Mouse (Mus musculus): ENCODE data around the gene Fpr1. TPM values are rescaled to one million over a fixed set of nuclear protein-coding genes. Genes with fewer than 3 reads are reported as not detected.

Fpr1 gene
- 0.09 and 0.10 TPM in 2 replicates for polyA plus RNA-seq (2012; rRNA removed)

GRCm38 (mm10) chr17:17883840-17884239 is at the start of gene Fpr1:
Gene Fpr1, minus strand, starts transcription at chr17:17883940.

GRCm38 (mm10) chr17:17887774-17888248 is 4.1 kb upstream of the Fpr1 start, which contains the start of the genes Fpr2 and Fpr3:
Gene Fpr2, plus strand, starts transcription at chr17:17887824.
Gene Fpr3, plus strand, starts transcription at chr17:17887852.

GRCm38 (mm10) chr17:17855064-17855838 is 28.5 kb downstream of the Fpr1 start, which contains the start of gene Has1:
Gene Has1, minus strand, starts transcription at chr17:17855205.

GRCm38 (mm10) chr17:17826751-17827657 is 56.7 kb downstream of the Fpr1 start, which contains the start of gene Spaca6:
Gene Spaca6, plus strand, starts transcription at chr17:17827158.

Other genes starting within 250 kb of the Fpr1 start
- not detected in 2 replicates for gene Vmn2r90, start 180.2 kb downstream of the Fpr1 start, polyA plus RNA-seq (2012; rRNA removed)
- 84.8 and 103 TPM in 2 replicates for gene Spaca6, start 56.8 kb downstream of the Fpr1 start, polyA plus RNA-seq (2012; rRNA removed)
- gene Has1, start 28.7 kb downstream of the Fpr1 start, polyA plus RNA-seq (2012; rRNA removed): 0.12 and 0.26 TPM in 2 replicates
- gene Fpr2, start 3.9 kb upstream of the Fpr1 start, polyA plus RNA-seq (2012; rRNA removed): 0.27 and 0.39 TPM in 2 replicates
- gene Fpr3, start 3.9 kb upstream of the Fpr1 start, polyA plus RNA-seq (2012; rRNA removed): not detected in 2 replicates
- not detected in 2 replicates for gene Fpr-rs4, start 137.8 kb upstream of the Fpr1 start, polyA plus RNA-seq (2012; rRNA removed)
- gene Vmn2r124, start 165.5 kb upstream of the Fpr1 start, polyA plus RNA-seq (2012; rRNA removed): not detected in 2 replicates
- gene Vmn2r91, start 201.1 kb upstream of the Fpr1 start, polyA plus RNA-seq (2012; rRNA removed): not detected in 2 replicates

All from central nervous system, embryonic 14 days (tissue).